9 mouse cellular contexts compared by ENCODE assay signal in the genomic region with DNA sequence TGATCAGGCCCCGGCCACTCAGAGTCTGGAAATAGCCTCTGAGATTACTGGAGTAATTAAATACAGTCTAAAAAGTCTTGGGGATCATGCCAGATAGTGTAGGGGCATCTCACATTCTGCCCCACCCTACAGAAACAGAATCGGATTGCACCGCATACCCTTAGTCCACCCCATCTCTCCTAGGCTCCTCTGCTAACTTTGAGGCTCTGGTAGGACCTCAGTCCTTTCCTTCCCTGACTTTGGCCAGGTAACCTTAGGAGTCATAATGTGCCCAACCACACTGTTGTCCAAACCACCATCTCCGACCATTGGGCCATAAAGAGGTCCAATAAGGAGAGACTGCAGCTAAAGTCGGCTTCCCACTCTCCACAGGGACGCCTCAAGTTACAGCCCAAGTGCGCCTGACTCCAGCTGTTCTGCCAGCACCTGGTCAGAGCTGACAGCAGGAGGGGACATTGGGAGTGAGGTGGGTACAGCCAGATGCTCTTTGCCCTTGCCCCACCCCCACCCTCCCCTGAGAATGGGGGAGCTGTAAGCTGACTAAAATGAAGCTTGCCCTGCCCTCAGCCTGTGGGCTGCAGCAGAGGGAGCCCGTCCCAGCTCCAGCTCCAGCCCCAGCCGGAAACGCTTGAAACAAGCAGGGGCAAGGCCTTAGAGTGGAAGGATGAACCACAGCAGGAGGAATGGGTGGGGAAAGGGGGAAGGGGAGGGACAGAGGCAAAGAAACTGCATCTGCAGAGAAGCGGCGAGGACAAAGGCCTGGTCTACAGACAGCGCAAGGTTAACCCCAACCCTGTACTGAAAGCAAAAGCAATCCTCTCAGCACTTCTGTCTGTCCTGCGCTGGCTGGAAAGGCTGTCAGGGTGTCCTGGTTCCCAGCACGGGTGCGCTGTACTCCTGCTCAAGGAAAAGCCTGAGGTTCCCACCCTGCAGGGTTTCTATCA. TPM values are rescaled to one million over a fixed set of nuclear protein-coding genes. Genes with fewer than 3 reads are reported as not detected.
DNase-seq lines count a peak whose midpoint lies in the region; ATAC-seq lines count a peak whose summit lies in the region.
"Had no signal": no experiment of that assay in that cellular context is flagged by ENCODE, and none has a peak within 500 bp of the region (broad histone marks: within the 10 kb centered on the region; RNA-seq: fewer than 3 reads in every experiment).

No protein-coding gene starts in this region.

- H3K4me3 ChIP-seq in heart, embryonic 16.5 days (ENCODE audit: low read length) = peak overlapping the region; percentile 10
- H3K4me3 ChIP-seq in limb, embryonic 12.5 days (replicated peaks) = peak overlapping the region; percentile 1; the same call in 1 of the 2 replicates
- H3K4me3 ChIP-seq in midbrain, embryonic 16.5 days (ENCODE audit: low read depth, low read length) = no peak overlapping the region
- H3K4me3 ChIP-seq: erythroblast, embryonic 14.5 days had no signal

- DNase-seq in CD4-positive, CD25-positive, alpha-beta regulatory T cell, adult 2 months (ENCODE audit: low read depth, low spot score) = peak; percentile 51
- peak; percentile 89 for DNase-seq in ZHBTc4 (ENCODE audit: low read depth, low spot score)
- DNase-seq in frontal cortex, postnatal 14 days (ENCODE audit: low spot score in 2 of 2) = no peak
- no peak for DNase-seq in cerebellum, postnatal 25 days
- no peak for DNase-seq in ovary, postnatal 10 days (ENCODE audit: low spot score)

- H3K27me3 ChIP-seq in heart, embryonic 16.5 days (ENCODE audit: control insufficient read depth, insufficient read depth, low read length) = no peaks in the 10 kb centered on the region
- H3K27me3 ChIP-seq in limb, embryonic 12.5 days = no peaks in the 10 kb centered on the region
- no peaks in the 10 kb centered on the region for H3K27me3 ChIP-seq in midbrain, embryonic 16.5 days (ENCODE audit: control insufficient read depth, insufficient read depth, low read depth, low read length)

- no peaks in the 10 kb centered on the region for H3K9me3 ChIP-seq in heart, embryonic 16.5 days (replicated peaks; ENCODE audit: control insufficient read depth, low read length)
- H3K9me3 ChIP-seq in limb, embryonic 12.5 days = no peaks in the 10 kb centered on the region
- H3K9me3 ChIP-seq in midbrain, embryonic 16.5 days (replicated peaks; ENCODE audit: control insufficient read depth, low read length, poor library complexity, severe bottlenecking) = no peaks in the 10 kb centered on the region

- peaks cover 20% of the 10 kb centered on the region for H3K4me1 ChIP-seq in heart, embryonic 16.5 days (ENCODE audit: control insufficient read depth, insufficient read depth, low read length)
- peaks cover 18% of the 10 kb centered on the region for H3K4me1 ChIP-seq in limb, embryonic 12.5 days (replicated peaks)
- peaks cover 9% of the 10 kb centered on the region; the same call in 1 of the 2 replicates for H3K4me1 ChIP-seq in midbrain, embryonic 16.5 days (ENCODE audit: control insufficient read depth, insufficient read depth, low read length)

- peak overlapping the region; percentile 59 for H3K9ac ChIP-seq in heart, embryonic 16.5 days (ENCODE audit: low read length)
- H3K9ac ChIP-seq in limb, embryonic 12.5 days (replicated peaks) = peak overlapping the region; percentile 42
- no peak overlapping the region for H3K9ac ChIP-seq in midbrain, embryonic 16.5 days (ENCODE audit: low read depth, low read length)

- H3K4me2 ChIP-seq in heart, embryonic 16.5 days (ENCODE audit: low read depth, low read length) = peak overlapping the region; percentile 50
- peak overlapping the region; percentile 45 for H3K4me2 ChIP-seq in limb, embryonic 12.5 days
- H3K4me2 ChIP-seq in midbrain, embryonic 16.5 days (ENCODE audit: low read length) = 0 out of 2 replicates have a peak overlapping the region, but pooled peaks have one; percentile 10

- ATAC-seq in heart, embryonic 16.5 days (replicated peaks; ENCODE audit: extremely low read depth, insufficient read depth, low FRiP score) = peak; percentile 31; the same call in 1 of the 2 replicates
- ATAC-seq in limb, embryonic 12.5 days (ENCODE audit: insufficient number of reproducible peaks, insufficient read depth, low FRiP score, low TSS enrichment, low read depth) = peak; percentile 78
- no peak for ATAC-seq in midbrain, embryonic 16.5 days

- WGBS in heart, embryonic 16.5 days = 32% methylated on average over 16 of the region's 16 CpGs
- 17% methylated on average over 16 of the region's 16 CpGs for WGBS in limb, embryonic 12.5 days
- 29% methylated on average over 16 of the region's 16 CpGs for WGBS in midbrain, embryonic 16.5 days

- H3K36me3 ChIP-seq in heart, embryonic 16.5 days (ENCODE audit: control insufficient read depth, insufficient read depth) = no peaks in the 10 kb centered on the region
- H3K36me3 ChIP-seq in limb, embryonic 12.5 days = no peaks in the 10 kb centered on the region
- H3K36me3 ChIP-seq in midbrain, embryonic 16.5 days (ENCODE audit: control insufficient read depth, insufficient read depth, low read length) = no peaks in the 10 kb centered on the region

- H3K27ac ChIP-seq in heart, embryonic 16.5 days (ENCODE audit: low read length) = peak overlapping the region; percentile 58
- peak overlapping the region; percentile 69 for H3K27ac ChIP-seq in limb, embryonic 12.5 days
- H3K27ac ChIP-seq in midbrain, embryonic 16.5 days (ENCODE audit: low read length) = no peak overlapping the region

RNA-seq across cellular contexts. Expression of gene Mapkapk3, which starts 10.0 kb away (rescaled TPM):
- 11.4 and 13.1 TPM in 2 replicates for polyA plus RNA-seq in heart, embryonic 16.5 days (2015; fragmentation: Nextera tagmentation; extraction: Ambion mirVana)
- polyA plus RNA-seq in limb, embryonic 12.5 days (2016; fragmentation: Nextera tagmentation; extraction: Ambion mirVana) = 5.5 and 6.7 TPM in 2 replicates
- 1.5 and 1.9 TPM in 2 replicates for polyA plus RNA-seq in midbrain, embryonic 16.5 days (2015; fragmentation: Nextera tagmentation; extraction: Ambion mirVana)

RNA-seq across cellular contexts. Expression of gene Cish, which starts 16.2 kb away (rescaled TPM):
- 43.4 and 44.4 TPM in 2 replicates for polyA plus RNA-seq in heart, embryonic 16.5 days (2015; fragmentation: Nextera tagmentation; extraction: Ambion mirVana)
- 4.2 and 8.1 TPM in 2 replicates for polyA plus RNA-seq in limb, embryonic 12.5 days (2016; fragmentation: Nextera tagmentation; extraction: Ambion mirVana)
- 8.6 and 9.4 TPM in 2 replicates for polyA plus RNA-seq in midbrain, embryonic 16.5 days (2015; fragmentation: Nextera tagmentation; extraction: Ambion mirVana)

RNA-seq across cellular contexts. Expression of gene Dock3, which starts 47.9 kb away (rescaled TPM):
- polyA plus RNA-seq in heart, embryonic 16.5 days (2015; fragmentation: Nextera tagmentation; extraction: Ambion mirVana) = 0.24 and 0.43 TPM in 2 replicates
- 0.65 and 1.0 TPM in 2 replicates for polyA plus RNA-seq in limb, embryonic 12.5 days (2016; fragmentation: Nextera tagmentation; extraction: Ambion mirVana)
- 16.3 and 21.5 TPM in 2 replicates for polyA plus RNA-seq in midbrain, embryonic 16.5 days (2015; fragmentation: Nextera tagmentation; extraction: Ambion mirVana)
- polyA plus RNA-seq: erythroblast, embryonic 14.5 days had no signal

RNA-seq across cellular contexts. Expression of gene Hemk1, which starts 58.5 kb away (rescaled TPM):
- polyA plus RNA-seq in heart, embryonic 16.5 days (2015; fragmentation: Nextera tagmentation; extraction: Ambion mirVana) = 10.2 and 14.4 TPM in 2 replicates
- polyA plus RNA-seq in limb, embryonic 12.5 days (2016; fragmentation: Nextera tagmentation; extraction: Ambion mirVana) = 10.6 and 11.6 TPM in 2 replicates
- 19.2 and 19.7 TPM in 2 replicates for polyA plus RNA-seq in midbrain, embryonic 16.5 days (2015; fragmentation: Nextera tagmentation; extraction: Ambion mirVana)

Comparison
In these comparisons a context has a peak if more than half of its experiments do, and no peak if none do; other contexts are left out.
1. DNase-seq: peak in CD4-positive, CD25-positive, alpha-beta regulatory T cell, adult 2 months (single experiment) and ZHBTc4 (single experiment); none in frontal cortex, postnatal 14 days (0 of 2), cerebellum, postnatal 25 days (0 of 2) and ovary, postnatal 10 days (single experiment).
2. Peak in every context shown above with its lines, with median percentiles within 50 percentile points of each other: H3K4me2 ChIP-seq.